ENCODE assay signal across 18 mouse cellular contexts in genomic region chr8:69984876-69985553, GRCm38 (mm10). TPM values are rescaled to one million over a fixed set of nuclear protein-coding genes. Genes with fewer than 3 reads are reported as not detected.
A peak's percentile ranks its signal among the peaks of the same experiment; 100 is the strongest.
DNase-seq lines count a peak whose midpoint lies in the region; ATAC-seq and TF ChIP-seq lines count a peak whose summit lies in the region.
"Had no signal": no experiment of that assay in that cellular context is flagged by ENCODE, and none has a peak within 500 bp of the region (broad histone marks: within the 10 kb centered on the region; RNA-seq: fewer than 3 reads in every experiment).

No protein-coding gene starts in this region.

- 0 out of 2 replicates have a peak overlapping the region, but pooled peaks have one; percentile 16 for H3K27ac ChIP-seq in liver, postnatal 0 days (ENCODE audit: low read depth)
- H3K27ac ChIP-seq in limb, embryonic 15.5 days, result peak overlapping the region; percentile 61
- H3K27ac ChIP-seq in hindbrain, embryonic 12.5 days, result no peak overlapping the region
- H3K27ac ChIP-seq: embryonic facial prominence, embryonic 13.5 days; kidney, postnatal 0 days; liver, embryonic 13.5 days; macrophage; neural tube, embryonic 13.5 days; stomach, embryonic 15.5 days had no signal

- WGBS in liver, postnatal 0 days (ENCODE audit: insufficient replicate concordance), result 52% methylated on average over 2 of the region's 2 CpGs
- WGBS in limb, embryonic 15.5 days, result 79% methylated on average over 2 of the region's 2 CpGs
- WGBS in hindbrain, embryonic 12.5 days, result 88% methylated on average over 2 of the region's 2 CpGs

- H3K27me3 ChIP-seq in liver, postnatal 0 days (ENCODE audit: insufficient read depth, low read length), result no peaks in the 10 kb centered on the region
- H3K27me3 ChIP-seq in limb, embryonic 15.5 days, result no peaks in the 10 kb centered on the region
- H3K27me3 ChIP-seq in hindbrain, embryonic 12.5 days, result no peaks in the 10 kb centered on the region
- H3K27me3 ChIP-seq: embryonic facial prominence, embryonic 13.5 days; liver, embryonic 13.5 days; neural tube, embryonic 13.5 days; Patski; stomach, embryonic 15.5 days had no signal

- no peak overlapping the region for H3K9ac ChIP-seq in liver, postnatal 0 days (replicated peaks)
- H3K9ac ChIP-seq in limb, embryonic 15.5 days, result no peak overlapping the region
- H3K9ac ChIP-seq in hindbrain, embryonic 12.5 days, result no peak overlapping the region
- H3K9ac ChIP-seq: embryonic facial prominence, embryonic 13.5 days; liver, embryonic 13.5 days; neural tube, embryonic 13.5 days; stomach, embryonic 15.5 days had no signal

- no peak for ATAC-seq in liver, postnatal 0 days
- ATAC-seq in CD4-positive, CD25-positive, alpha-beta regulatory T cell, adult 4 months, result peak; percentile 78
- no peak for ATAC-seq in limb, embryonic 15.5 days (ENCODE audit: insufficient number of reproducible peaks, low FRiP score, low TSS enrichment, low read depth)
- no peak for ATAC-seq in hindbrain, embryonic 12.5 days (ENCODE audit: low FRiP score)
- ATAC-seq: intestine, embryonic 16.5 days; Patski had no signal

- TF ChIP-seq CTCF in liver, postnatal 0 days (IDR thresholded peaks at IDR 0.05; ENCODE audit: low read depth), result no peak

- no peaks in the 10 kb centered on the region for H3K36me3 ChIP-seq in liver, postnatal 0 days (replicated peaks; ENCODE audit: insufficient read depth, low read length)
- no peaks in the 10 kb centered on the region for H3K36me3 ChIP-seq in limb, embryonic 15.5 days
- no peaks in the 10 kb centered on the region for H3K36me3 ChIP-seq in hindbrain, embryonic 12.5 days
- H3K36me3 ChIP-seq: embryonic facial prominence, embryonic 13.5 days; liver, embryonic 13.5 days; neural tube, embryonic 13.5 days; stomach, embryonic 15.5 days had no signal

- H3K4me3 ChIP-seq in liver, postnatal 0 days (ENCODE audit: low read depth, low read length), result no peak overlapping the region
- no peak overlapping the region for H3K4me3 ChIP-seq in limb, embryonic 15.5 days
- no peak overlapping the region for H3K4me3 ChIP-seq in hindbrain, embryonic 12.5 days
- H3K4me3 ChIP-seq: embryonic facial prominence, embryonic 13.5 days; liver, embryonic 13.5 days; neural tube, embryonic 13.5 days; stomach, embryonic 15.5 days had no signal

- TF ChIP-seq EP300 in liver, postnatal 0 days (IDR thresholded peaks at IDR 0.05; ENCODE audit: low read depth), result no peak

- DNase-seq in liver, postnatal 0 days, result no peak
- no peak for DNase-seq in liver
- DNase-seq in thymus, postnatal 14 days, result peak; percentile 38
- no peak for DNase-seq in adrenal gland, postnatal 10 days
- DNase-seq in left cerebral cortex, postnatal 10 days (ENCODE audit: extremely low spot score in 1 of 2, low spot score in 2 of 2), result no peak
- DNase-seq: heart, adult 18-20 months; layer of hippocampus, adult 9-11 months; liver, embryonic 13.5 days had no signal

- intact Hi-C loops in left cerebral cortex, postnatal 10 days (cut with DNase I), result no loop called here

- no peaks in the 10 kb centered on the region for H3K9me3 ChIP-seq in liver, postnatal 0 days (ENCODE audit: low read length)
- no peaks in the 10 kb centered on the region for H3K9me3 ChIP-seq in limb, embryonic 15.5 days
- H3K9me3 ChIP-seq in hindbrain, embryonic 12.5 days (replicated peaks), result no peaks in the 10 kb centered on the region
- H3K9me3 ChIP-seq: embryonic facial prominence, embryonic 13.5 days; liver, embryonic 13.5 days; neural tube, embryonic 13.5 days; stomach, embryonic 15.5 days had no signal

- no peak overlapping the region for H3K4me2 ChIP-seq in liver, postnatal 0 days (ENCODE audit: low read depth, low read length)
- H3K4me2 ChIP-seq in limb, embryonic 15.5 days, result no peak overlapping the region
- H3K4me2 ChIP-seq in hindbrain, embryonic 12.5 days (replicated peaks), result no peak overlapping the region
- H3K4me2 ChIP-seq: embryonic facial prominence, embryonic 13.5 days; liver, embryonic 13.5 days; neural tube, embryonic 13.5 days; stomach, embryonic 15.5 days had no signal

- H3K4me1 ChIP-seq in liver, postnatal 0 days (ENCODE audit: insufficient read depth), result peaks cover 4% of the 10 kb centered on the region; the same call in 1 of the 2 replicates
- H3K4me1 ChIP-seq in limb, embryonic 15.5 days, result no peaks in the 10 kb centered on the region
- H3K4me1 ChIP-seq in hindbrain, embryonic 12.5 days, result no peaks in the 10 kb centered on the region
- H3K4me1 ChIP-seq: embryonic facial prominence, embryonic 13.5 days; neural tube, embryonic 13.5 days; stomach, embryonic 15.5 days had no signal

RNA-seq across cellular contexts. Expression of gene Gatad2a, which starts 11.2 kb away (rescaled TPM):
- 19.5 and 20.7 TPM in 2 replicates for polyA plus RNA-seq in liver, postnatal 0 days (2015; fragmentation: Nextera tagmentation; extraction: Ambion mirVana)
- 10 to 100 TPM; 17.4 to 21.6 TPM for polyA plus RNA-seq in CD4-positive, CD25-positive, alpha-beta regulatory T cell, adult 4 months (2017; shearing (Covaris generic))
- polyA plus RNA-seq in limb, embryonic 15.5 days (2015; fragmentation: Nextera tagmentation; extraction: Ambion mirVana), result 36.3 and 39.7 TPM in 2 replicates
- 10 to 100 TPM; 84.4 to 90.0 TPM for total RNA-seq in adrenal gland, postnatal 10 days (2021)
- 10 to 100 TPM; 24.8 to 30.0 TPM for total RNA-seq in left cerebral cortex, postnatal 10 days (2021)
- polyA plus RNA-seq in hindbrain, embryonic 12.5 days (2016; fragmentation: Nextera tagmentation; extraction: Ambion mirVana), result 53.1 and 54.8 TPM in 2 replicates

RNA-seq across cellular contexts. Expression of gene Mau2, which starts 57.5 kb away (rescaled TPM):
- 11.1 and 12.2 TPM in 2 replicates for polyA plus RNA-seq in liver, postnatal 0 days (2015; fragmentation: Nextera tagmentation; extraction: Ambion mirVana)
- polyA plus RNA-seq in CD4-positive, CD25-positive, alpha-beta regulatory T cell, adult 4 months (2017; shearing (Covaris generic)), result 10 to 100 TPM; 43.3 to 70.0 TPM
- 51.4 and 54.2 TPM in 2 replicates for polyA plus RNA-seq in limb, embryonic 15.5 days (2015; fragmentation: Nextera tagmentation; extraction: Ambion mirVana)
- 10 to 100 TPM; 53.8 to 56.2 TPM for total RNA-seq in adrenal gland, postnatal 10 days (2021)
- total RNA-seq in left cerebral cortex, postnatal 10 days (2021), result 10 to 100 TPM; 81.6 to 82.9 TPM
- polyA plus RNA-seq in hindbrain, embryonic 12.5 days (2016; fragmentation: Nextera tagmentation; extraction: Ambion mirVana), result 73.5 and 76.0 TPM in 2 replicates

RNA-seq across cellular contexts. Expression of gene Sugp1, which starts 57.6 kb away (rescaled TPM):
- 11.7 and 11.8 TPM in 2 replicates for polyA plus RNA-seq in liver, postnatal 0 days (2015; fragmentation: Nextera tagmentation; extraction: Ambion mirVana)
- polyA plus RNA-seq in CD4-positive, CD25-positive, alpha-beta regulatory T cell, adult 4 months (2017; shearing (Covaris generic)), result 10 to 100 TPM; 51.1 to 80.3 TPM
- polyA plus RNA-seq in limb, embryonic 15.5 days (2015; fragmentation: Nextera tagmentation; extraction: Ambion mirVana), result 41.9 and 43.7 TPM in 2 replicates
- 10 to 100 TPM; 24.1 to 29.7 TPM for total RNA-seq in adrenal gland, postnatal 10 days (2021)
- total RNA-seq in left cerebral cortex, postnatal 10 days (2021), result 10 to 100 TPM; 51.6 to 56.7 TPM
- polyA plus RNA-seq in hindbrain, embryonic 12.5 days (2016; fragmentation: Nextera tagmentation; extraction: Ambion mirVana), result 53.7 and 56.0 TPM in 2 replicates
